Mouse (Mus musculus) testis, adult 2 months (tissue): ENCODE measurements around the gene Sprr2a2.
"Not testable (repeated sequence)": the region's sequence is repeated elsewhere in the genome, so short reads cannot be mapped to it uniquely, and the experiment has no call there.

Source experiments
- CTCF ChIP-seq: fragments of 200-500 bp; IDR thresholded peaks from 2 replicates; pipeline ENCODE4 v1.5.1; 2012; ENCODE audit warnings: low read depth, mild to moderate bottlenecking, inconsistent platforms, low read length, moderate library complexity; ENCODE audit not compliant: control insufficient read depth, insufficient read depth, insufficient replicate concordance
- POLR2A ChIP-seq: fragments of 200-500 bp; IDR thresholded peaks from 2 replicates; pipeline ENCODE4 v1.6.1; 2012; ENCODE audit warnings: low read depth, mild to moderate bottlenecking, inconsistent platforms, low read length, moderate library complexity; ENCODE audit not compliant: control insufficient read depth

GRCm38 (mm10) chr3:92211133-92211925 lies 4.4 kb upstream of the Sprr2a2 start:
- not testable (repeated sequence) for TF ChIP-seq CTCF, POLR2A
